Mouse (Mus musculus) CD4-positive, CD25-positive, alpha-beta regulatory T cell, adult 9 weeks (primary cell): ENCODE data around the gene Gm13279. TPM values are rescaled to one million over a fixed set of nuclear protein-coding genes. Genes with fewer than 3 reads are reported as not detected.

Experiments
- polyA plus RNA-seq: library from polyadenylated mRNA; unstranded; fragments of 100-300 nt; shearing (Covaris generic); gene quantifications from one replicate; pipeline ENCODE4 v1.2.1, GENCODE M21; 2017

Gm13279 gene
- not detected for polyA plus RNA-seq

GRCm38 (mm10) chr4:88797097-88797496, at the start of gene Gm13279:
Gene Gm13279, plus strand, starts transcription at chr4:88797397.

GRCm38 (mm10) chr4:88754818-88755340, 42.3 kb upstream of the Gm13279 start, which contains the start of gene Gm13271:
Gene Gm13271, plus strand, starts transcription at chr4:88754868.

GRCm38 (mm10) chr4:88759610-88760268, 37.5 kb upstream of the Gm13279 start, which contains the start of gene Gm13283:
Gene Gm13283, plus strand, starts transcription at chr4:88760119.

GRCm38 (mm10) chr4:88773534-88773933, 23.7 kb upstream of the Gm13279 start, which contains the start of gene Gm13290:
Gene Gm13290, plus strand, starts transcription at chr4:88773834.

GRCm38 (mm10) chr4:88776622-88777021, 20.6 kb upstream of the Gm13279 start, which contains the start of gene Gm13289:
Gene Gm13289, plus strand, starts transcription at chr4:88776922.

GRCm38 (mm10) chr4:88779550-88779949, 17.6 kb upstream of the Gm13279 start, which contains the start of gene Gm13272:
Gene Gm13272, plus strand, starts transcription at chr4:88779850.

GRCm38 (mm10) chr4:88781831-88782230, 15.4 kb upstream of the Gm13279 start, which contains the start of gene Ifnz:
Gene Ifnz, plus strand, starts transcription at chr4:88782131.

GRCm38 (mm10) chr4:88785409-88785808, 11.8 kb upstream of the Gm13279 start, which contains the start of gene Gm13276:
Gene Gm13276, plus strand, starts transcription at chr4:88785709.

GRCm38 (mm10) chr4:88788402-88788801, 8.8 kb upstream of the Gm13279 start, which contains the start of gene Gm13277:
Gene Gm13277, plus strand, starts transcription at chr4:88788632.

GRCm38 (mm10) chr4:88791250-88791649, 5.9 kb upstream of the Gm13279 start, which contains the start of gene Gm13278:
Gene Gm13278, plus strand, starts transcription at chr4:88791550.

GRCm38 (mm10) chr4:88793936-88794675, 3.1 kb upstream of the Gm13279 start, which contains the start of gene Gm13275:
Gene Gm13275, plus strand, starts transcription at chr4:88794487.

GRCm38 (mm10) chr4:88799365-88799764, 2.2 kb downstream of the Gm13279 start, which contains the start of gene Gm13285:
Gene Gm13285, plus strand, starts transcription at chr4:88799665.

GRCm38 (mm10) chr4:88802954-88803353, 5.8 kb downstream of the Gm13279 start, which contains the start of gene Gm13287:
Gene Gm13287, plus strand, starts transcription at chr4:88803254.

GRCm38 (mm10) chr4:88805231-88805630, 8.0 kb downstream of the Gm13279 start, which contains the start of gene Gm13288:
Gene Gm13288, plus strand, starts transcription at chr4:88805531.

GRCm38 (mm10) chr4:88815928-88816327, 18.7 kb downstream of the Gm13279 start, which contains the start of gene Ifna7:
Gene Ifna7, plus strand, starts transcription at chr4:88816228.

GRCm38 (mm10) chr4:88819659-88820058, 22.5 kb downstream of the Gm13279 start, which contains the start of gene Ifna11:
Gene Ifna11, plus strand, starts transcription at chr4:88819959.

GRCm38 (mm10) chr4:88827116-88827515, 29.9 kb downstream of the Gm13279 start, which contains the start of gene Ifna6:
Gene Ifna6, plus strand, starts transcription at chr4:88827416.

GRCm38 (mm10) chr4:88835225-88835624, 38.0 kb downstream of the Gm13279 start, which contains the start of gene Ifna5:
Gene Ifna5, plus strand, starts transcription at chr4:88835525.

GRCm38 (mm10) chr4:88841438-88841911, 44.3 kb downstream of the Gm13279 start, which contains the start of gene Ifna4:
Gene Ifna4, plus strand, starts transcription at chr4:88841861.

